Mouse (Mus musculus) intestine, embryonic 15.5 days (tissue): ENCODE data around the gene Gm49416. TPM values are rescaled to one million over a fixed set of nuclear protein-coding genes. Genes with fewer than 3 reads are reported as not detected.

Experiments used
- ATAC-seq: fragments of 200-750 bp; cut with Nextera tagmentation; 2 replicates; pipeline ENCODE4 v1.8.0; 2017; ENCODE audit warnings: moderate TSS enrichment, moderate library complexity
- H3K27ac ChIP-seq: fragments of 300-500 bp; sonication (generic); 2 replicates; pipeline ENCODE4 v1.5.1; 2015; ENCODE audit warnings: mild to moderate bottlenecking, inconsistent platforms
- H3K27me3 ChIP-seq: fragments of 300-500 bp; sonication (generic); replicated peaks from 2 replicates; pipeline ENCODE4 v1.6.1; 2015; ENCODE audit warnings: inconsistent platforms
- H3K36me3 ChIP-seq: fragments of 300-500 bp; sonication (generic); 2 replicates; pipeline ENCODE4 v1.6.1; 2015; ENCODE audit warnings: inconsistent platforms
- H3K4me1 ChIP-seq: fragments of 300-500 bp; sonication (generic); replicated peaks from 2 replicates; pipeline ENCODE4 v1.6.1; 2015; ENCODE audit warnings: inconsistent platforms
- H3K4me2 ChIP-seq: fragments of 300-500 bp; sonication (generic); replicated peaks from 2 replicates; pipeline ENCODE4 v1.6.1; 2015; ENCODE audit warnings: mild to moderate bottlenecking, inconsistent platforms
- H3K4me3 ChIP-seq: fragments of 300-500 bp; sonication (generic); replicated peaks from 2 replicates; pipeline ENCODE4 v1.5.1; 2015; ENCODE audit warnings: inconsistent platforms
- H3K9ac ChIP-seq: fragments of 300-500 bp; sonication (generic); 2 replicates; pipeline ENCODE4 v1.6.1; 2015; ENCODE audit warnings: inconsistent platforms
- H3K9me3 ChIP-seq: fragments of 300-500 bp; sonication (generic); 2 replicates; pipeline ENCODE4 v1.6.1; 2016; ENCODE audit warnings: inconsistent platforms
- WGBS: fragments of 180-500 bp; shearing (Covaris S2); methylation state at CpG from one replicate; pipeline ENCODE4 v1.1.7; 2015; 5-methylcytosine and 5-hydroxymethylcytosine counted together
- polyA plus RNA-seq: library from polyadenylated mRNA; unstranded; fragments of >200 nt; fragmentation: Nextera tagmentation; extraction: Ambion mirVana; gene quantifications from 2 replicates; pipeline ENCODE4 v1.2.1, GENCODE M21; 2015

Gm49416 gene
- not detected in 2 replicates for polyA plus RNA-seq

- peak; percentile 95 for ATAC-seq
- Histone ChIP-seq H3K4me2 (peak within 1 kb of the TSS; percentile 57), H3K9ac (peak within 1 kb of the TSS; percentile 78), H3K4me1 (peaks cover 12% of the 10 kb centered on the region), H3K4me3 (peak within 1 kb of the TSS; percentile 69), H3K36me3 (no peaks in the 10 kb centered on the region; the same call in 1 of the 2 replicates), H3K27ac (peak within 1 kb of the TSS; percentile 84), H3K9me3 (no peaks in the 10 kb centered on the region), H3K27me3 (no peaks in the 10 kb centered on the region)
- under 1% methylated on average over 58 of the region's 58 CpGs for WGBS
Observed at GRCm38 (mm10) chr19:8888511-8889385, at the start of gene Gm49416, which contains the start of gene 1810009A15Rik. Gene Gm49416, plus strand, starts transcription at chr19:8888926. Gene 1810009A15Rik, plus strand, starts transcription at chr19:8888853.

DNA sequence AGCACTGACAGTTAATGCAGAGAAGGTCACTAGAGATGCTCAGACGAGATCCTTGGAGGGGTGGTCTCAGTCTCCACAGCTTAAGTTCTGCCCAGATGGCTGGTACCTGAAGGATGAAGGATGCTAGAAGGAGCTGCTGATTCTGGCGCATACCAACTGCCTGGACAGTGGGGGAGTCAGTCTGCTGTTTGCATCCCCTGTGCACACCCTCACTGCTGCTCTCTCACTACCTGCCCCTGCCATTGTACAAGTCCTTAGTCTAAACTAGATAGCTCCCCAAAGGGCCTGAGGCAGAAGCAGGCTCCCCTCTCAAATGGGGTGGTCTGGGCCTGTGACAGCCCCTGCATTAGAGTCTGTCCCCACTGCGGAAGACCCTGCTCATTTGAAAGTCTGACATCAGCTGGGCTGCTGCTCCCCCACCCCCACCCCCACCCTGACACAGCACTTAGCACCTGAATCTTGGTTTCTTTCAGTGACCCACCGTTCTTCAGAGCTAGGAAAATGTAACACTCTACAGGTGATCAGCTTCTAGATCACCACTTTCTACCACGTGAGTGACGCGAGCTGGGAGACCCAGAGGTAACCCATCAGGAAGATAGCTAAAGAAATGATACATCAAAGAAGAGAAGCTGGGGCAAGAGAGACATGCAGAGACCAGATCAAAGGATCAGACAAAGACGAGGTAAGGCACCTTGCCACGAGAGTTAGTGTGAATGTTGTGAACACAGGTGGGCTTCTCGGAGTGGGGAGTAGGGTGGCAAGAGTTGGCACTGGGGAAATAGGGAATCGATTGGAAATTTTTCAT lies 49.4 kb upstream of the Gm49416 start, which contains the start of gene Gng3:
Gene Gng3 (minus strand): TSS at position 92 of the 805 bp plus-strand sequence.
- 69% methylated on average over 11 of the region's 11 CpGs for WGBS
- peaks cover 12% of the 10 kb centered on the region for H3K4me1 ChIP-seq
- H3K27ac ChIP-seq, result peak within 1 kb of the TSS; percentile 97
- no peaks in the 10 kb centered on the region for H3K9me3 ChIP-seq
- peak within 1 kb of the TSS; percentile 91 for H3K4me2 ChIP-seq
- H3K36me3 ChIP-seq, result peaks cover 7% of the 10 kb centered on the region; the same call in 1 of the 2 replicates
- H3K27me3 ChIP-seq, result no peaks in the 10 kb centered on the region
- peak within 1 kb of the TSS; percentile 68 for H3K9ac ChIP-seq
- H3K4me3 ChIP-seq, result peak within 1 kb of the TSS; percentile 50
- ATAC-seq, result no peak

DNA sequence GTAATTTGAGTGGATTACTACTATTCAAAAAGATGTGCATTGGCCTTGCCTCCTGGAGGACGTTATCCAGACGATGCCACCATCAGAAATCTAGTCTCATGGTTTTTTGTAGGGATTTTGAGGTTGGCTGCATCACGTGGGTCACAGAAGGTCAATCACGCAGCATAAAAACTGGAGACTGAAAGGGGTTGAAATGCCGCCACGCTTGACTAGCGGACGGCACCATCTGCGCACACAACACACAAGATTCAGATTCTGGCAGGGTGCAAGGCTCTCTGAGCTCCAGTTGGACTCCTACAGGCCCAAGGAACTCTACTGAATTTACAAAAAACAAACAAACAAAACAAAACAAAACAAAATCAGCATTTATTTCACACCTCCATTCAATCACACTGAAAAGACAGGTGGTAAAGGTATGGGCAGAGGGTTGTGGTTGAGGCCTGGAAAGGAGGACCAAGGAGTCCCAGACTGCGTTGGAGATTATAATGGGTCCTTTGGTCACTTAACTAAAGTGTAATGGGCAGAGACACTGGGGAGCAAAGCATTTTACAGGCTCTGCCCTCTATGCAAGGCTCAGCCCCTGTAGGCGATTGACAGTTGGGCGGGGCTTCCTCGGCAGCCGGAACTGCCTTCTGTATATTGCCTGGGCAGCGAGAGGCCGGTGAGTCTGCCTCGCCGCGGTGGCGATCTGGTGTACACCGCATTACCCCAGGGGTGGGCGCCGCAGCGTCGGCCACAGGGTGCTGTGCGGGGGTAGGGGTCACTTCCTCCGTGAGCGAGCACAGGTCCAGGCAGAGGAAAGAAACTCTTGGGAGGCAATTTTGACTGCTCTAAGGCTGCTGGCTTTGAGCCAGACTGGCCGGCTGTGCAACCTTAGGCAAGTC lies 48.6 kb upstream of the Gm49416 start:
- H3K9ac ChIP-seq, result peak overlapping the region; percentile 62
- H3K27ac ChIP-seq, result no peak overlapping the region
- H3K4me2 ChIP-seq, result peak overlapping the region; percentile 88
- peak; percentile 81 for ATAC-seq
- no peaks in the 10 kb centered on the region for H3K9me3 ChIP-seq
- H3K4me3 ChIP-seq, result peak overlapping the region; percentile 50
- peaks cover 12% of the 10 kb centered on the region for H3K4me1 ChIP-seq
- WGBS, result 25% methylated on average over 29 of the region's 29 CpGs
- H3K27me3 ChIP-seq, result no peaks in the 10 kb centered on the region
- 0 out of 2 replicates have a peak, but pooled peaks cover 2% of the 10 kb centered on the region for H3K36me3 ChIP-seq

DNA sequence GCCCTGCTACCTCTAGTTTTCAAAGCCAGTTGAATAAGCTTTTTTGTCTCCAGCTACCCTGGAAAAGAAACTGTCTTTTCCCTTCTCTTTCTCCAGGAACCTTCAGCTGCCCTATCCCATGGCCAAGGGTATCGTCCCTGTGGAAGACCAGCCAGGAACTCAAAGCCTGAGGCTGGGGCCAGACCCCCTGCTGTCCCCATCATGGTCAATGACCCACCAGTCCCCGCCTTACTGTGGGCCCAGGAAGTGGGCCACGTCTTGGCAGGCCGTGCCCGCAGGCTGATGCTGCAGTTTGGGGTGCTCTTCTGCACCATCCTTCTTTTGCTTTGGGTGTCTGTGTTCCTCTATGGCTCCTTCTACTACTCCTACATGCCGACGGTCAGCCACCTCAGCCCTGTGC lies 47.7 kb upstream of the Gm49416 start:
- WGBS, result 90% methylated on average over 7 of the region's 7 CpGs
- H3K9ac ChIP-seq, result peak overlapping the region; percentile 62

GRCm38 (mm10) chr19:8842961-8843360 lies 45.8 kb upstream of the Gm49416 start:
- H3K27ac ChIP-seq, result no peak overlapping the region
- no peaks in the 10 kb centered on the region for H3K27me3 ChIP-seq
- WGBS, result 83% methylated on average over 6 of the region's 6 CpGs
- no peak for ATAC-seq
- no peak overlapping the region for H3K4me3 ChIP-seq
- no peaks in the 10 kb centered on the region for H3K9me3 ChIP-seq
- H3K4me1 ChIP-seq, result peaks cover 8% of the 10 kb centered on the region
- 0 out of 2 replicates have a peak overlapping the region, but pooled peaks have one; percentile 1 for H3K9ac ChIP-seq
- H3K36me3 ChIP-seq, result peaks cover 8% of the 10 kb centered on the region; the same call in 1 of the 2 replicates
- H3K4me2 ChIP-seq, result no peak overlapping the region

More for the DNA sequence above, 47.7 kb upstream of the Gm49416 start:
- Histone ChIP-seq H3K27me3 (no peaks in the 10 kb centered on the region), H3K4me2 (peak overlapping the region; percentile 88), H3K4me1 (peaks cover 12% of the 10 kb centered on the region), H3K4me3 (peak overlapping the region; percentile 50), H3K9me3 (no peaks in the 10 kb centered on the region), H3K36me3 (peaks cover 3% of the 10 kb centered on the region; the same call in 1 of the 2 replicates), H3K27ac (no peak overlapping the region)
- no peak for ATAC-seq

DNA sequence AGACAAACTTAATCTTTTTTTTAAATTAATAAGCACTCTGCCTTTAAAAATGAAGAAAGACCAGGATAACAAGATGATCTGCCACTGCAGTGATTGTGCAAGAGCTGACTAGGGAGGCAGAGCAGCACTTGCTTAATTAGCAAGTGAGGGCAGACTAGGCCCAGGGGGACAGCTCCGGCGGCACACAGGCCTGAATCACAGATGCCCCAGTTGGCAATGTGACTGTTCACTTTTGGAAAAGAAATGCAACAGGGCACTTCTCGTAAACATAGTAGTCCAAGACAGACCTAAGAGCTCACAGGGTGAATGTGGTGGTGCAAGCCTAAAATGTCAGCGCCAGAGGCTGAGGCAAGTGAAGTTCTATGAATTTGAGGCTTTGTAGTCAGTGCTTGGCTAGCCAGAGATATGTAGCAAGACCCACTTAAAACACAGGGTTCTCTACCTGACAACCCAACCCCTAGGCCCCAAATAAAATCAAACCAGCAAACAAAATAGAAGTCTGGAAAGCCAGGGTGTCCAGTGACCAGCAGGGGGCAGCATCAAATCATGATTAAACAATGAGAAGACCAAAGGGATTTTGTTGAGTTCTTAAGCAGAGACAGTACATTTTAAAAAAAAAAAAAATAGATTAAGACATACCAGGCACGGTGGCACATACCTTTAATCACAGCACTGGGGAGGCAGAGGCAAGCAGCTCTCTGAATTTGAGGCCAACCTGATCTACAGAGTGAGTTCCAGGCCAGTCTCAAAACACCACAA lies 44.2 kb upstream of the Gm49416 start:
- WGBS, result 63% methylated on average over 5 of the region's 5 CpGs
- no peak for ATAC-seq
- Histone ChIP-seq H3K4me2 (no peak overlapping the region), H3K27me3 (no peaks in the 10 kb centered on the region), H3K4me1 (peaks cover 3% of the 10 kb centered on the region; the same call in 1 of the 2 replicates), H3K9me3 (no peaks in the 10 kb centered on the region), H3K27ac (no peak overlapping the region), H3K4me3 (no peak overlapping the region), H3K36me3 (peaks cover 8% of the 10 kb centered on the region; the same call in 1 of the 2 replicates), H3K9ac (no peak overlapping the region)

GRCm38 (mm10) chr19:8848356-8848755 lies 40.4 kb upstream of the Gm49416 start:
- peaks cover 13% of the 10 kb centered on the region; the same call in 1 of the 2 replicates for H3K4me1 ChIP-seq
- H3K27me3 ChIP-seq, result no peaks in the 10 kb centered on the region
- no peak for ATAC-seq
- H3K27ac ChIP-seq, result no peak overlapping the region
- H3K4me2 ChIP-seq, result no peak overlapping the region
- H3K9ac ChIP-seq, result no peak overlapping the region
- WGBS, result 63% methylated on average over 5 of the region's 5 CpGs
- no peak overlapping the region for H3K4me3 ChIP-seq
- no peaks in the 10 kb centered on the region for H3K9me3 ChIP-seq
- peaks cover 8% of the 10 kb centered on the region; the same call in 1 of the 2 replicates for H3K36me3 ChIP-seq

DNA sequence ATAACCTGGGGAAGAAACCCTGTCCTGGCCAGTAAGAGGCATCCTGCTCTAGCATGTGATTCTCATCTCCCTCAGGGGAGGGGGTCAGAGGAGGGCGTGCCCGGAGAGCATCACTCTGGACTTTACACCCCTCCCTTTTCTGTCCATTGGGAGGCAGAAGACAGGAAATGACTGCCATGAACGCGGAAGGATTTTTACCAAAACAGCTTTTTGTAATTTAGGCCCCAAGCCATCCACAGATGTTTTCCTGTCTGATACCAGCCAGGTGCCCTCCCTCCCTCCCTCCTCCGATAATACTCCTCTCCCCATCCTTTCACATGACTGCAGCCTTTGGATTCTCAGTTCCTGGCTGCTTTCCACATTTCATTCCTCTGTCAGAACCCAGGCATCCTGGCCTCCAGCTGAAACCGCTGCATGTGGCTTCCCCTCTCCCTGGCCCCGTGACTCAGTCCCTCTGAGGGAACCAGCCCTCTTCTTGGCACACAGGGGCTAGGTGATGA lies 38.3 kb upstream of the Gm49416 start, which contains the start of gene Lrrn4cl:
Gene Lrrn4cl (plus strand): TSS at position 367 of the 500 bp plus-strand sequence.
- 0 out of 2 replicates have a peak within 1 kb of the TSS, but pooled peaks have one; percentile 28 for H3K27ac ChIP-seq
- peak within 1 kb of the TSS; percentile 22; the same call in 1 of the 2 replicates for H3K4me2 ChIP-seq
- H3K9ac ChIP-seq, result no peak within 1 kb of the TSS
- peaks cover 13% of the 10 kb centered on the region; the same call in 1 of the 2 replicates for H3K4me1 ChIP-seq
- no peak within 1 kb of the TSS for H3K4me3 ChIP-seq
- ATAC-seq, result peak; percentile 89
- 20% methylated on average over 7 of the region's 7 CpGs for WGBS
- no peaks in the 10 kb centered on the region for H3K9me3 ChIP-seq
- H3K27me3 ChIP-seq, result no peaks in the 10 kb centered on the region
- H3K36me3 ChIP-seq, result peaks cover 8% of the 10 kb centered on the region; the same call in 1 of the 2 replicates

- H3K4me2 ChIP-seq, result no peak overlapping the region
- H3K36me3 ChIP-seq, result peaks cover under 1% of the 10 kb centered on the region; the same call in 1 of the 2 replicates
- H3K4me1 ChIP-seq, result peaks cover 13% of the 10 kb centered on the region; the same call in 1 of the 2 replicates
- H3K4me3 ChIP-seq, result no peak overlapping the region
- no peak overlapping the region for H3K9ac ChIP-seq
- 44% methylated on average over 7 of the region's 7 CpGs for WGBS
- H3K27ac ChIP-seq, result no peak overlapping the region
- no peak for ATAC-seq
- H3K27me3 ChIP-seq, result no peaks in the 10 kb centered on the region
- no peaks in the 10 kb centered on the region for H3K9me3 ChIP-seq
Observed at GRCm38 (mm10) chr19:8851639-8852038, 37.1 kb upstream of the Gm49416 start.

GRCm38 (mm10) chr19:8852236-8852928 lies 36.3 kb upstream of the Gm49416 start:
- peaks cover 13% of the 10 kb centered on the region; the same call in 1 of the 2 replicates for H3K4me1 ChIP-seq
- H3K9me3 ChIP-seq, result no peaks in the 10 kb centered on the region
- no peak overlapping the region for H3K9ac ChIP-seq
- no peaks in the 10 kb centered on the region for H3K27me3 ChIP-seq
- H3K36me3 ChIP-seq, result no peaks in the 10 kb centered on the region
- no peak for ATAC-seq
- 51% methylated on average over 10 of the region's 10 CpGs for WGBS
- no peak overlapping the region for H3K4me2 ChIP-seq
- H3K27ac ChIP-seq, result no peak overlapping the region
- no peak overlapping the region for H3K4me3 ChIP-seq
